Mouse (Mus musculus) liver, postnatal 0 days (tissue): ENCODE results near the gene Mta1.

ENCODE experiments used
- CTCF ChIP-seq: sonication (generic); IDR thresholded peaks from 2 replicates; pipeline ENCODE4 v1.5.1; 2016; ENCODE audit warnings: antibody characterized with exemption, low read depth
- EP300 ChIP-seq: IDR thresholded peaks from 2 replicates; pipeline ENCODE4 v1.6.1; 2016; ENCODE audit warnings: antibody characterized with exemption, low read depth, mild to moderate bottlenecking

- no peak for TF ChIP-seq CTCF
- no peak for TF ChIP-seq EP300
Measured at GRCm38 (mm10) chr12:113145591-113145990, 47.5 kb downstream of the Mta1 start.
